Mouse (Mus musculus) kidney, adult 9 months (tissue): Measurements from ENCODE around the gene BC049715.

Experiments used
- DNase-seq: peaks from one replicate; pipeline ENCODE4 v3.0.0; 2022

Gene BC049715

DNA sequence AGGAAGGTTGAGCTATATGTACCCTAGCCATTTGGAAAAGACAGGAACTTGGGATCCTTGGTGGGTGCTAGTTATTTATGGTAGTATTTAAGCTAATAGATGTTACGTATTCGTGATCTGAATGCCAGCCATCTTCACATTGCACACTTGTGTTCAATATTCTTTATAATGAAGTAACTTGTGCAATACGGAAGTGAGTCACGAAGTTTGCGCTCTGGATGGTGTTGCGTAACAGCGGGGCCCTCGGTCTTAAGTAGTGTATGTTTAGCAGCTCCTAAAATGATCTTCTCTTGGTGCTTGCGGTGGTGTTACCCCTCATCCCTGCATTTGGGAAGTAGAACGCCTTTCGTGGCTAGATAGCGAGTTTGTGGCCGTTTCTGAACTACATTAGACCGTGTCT, 18.3 kb upstream of the BC049715 start:
- DNase-seq: peak; percentile 54

DNA sequence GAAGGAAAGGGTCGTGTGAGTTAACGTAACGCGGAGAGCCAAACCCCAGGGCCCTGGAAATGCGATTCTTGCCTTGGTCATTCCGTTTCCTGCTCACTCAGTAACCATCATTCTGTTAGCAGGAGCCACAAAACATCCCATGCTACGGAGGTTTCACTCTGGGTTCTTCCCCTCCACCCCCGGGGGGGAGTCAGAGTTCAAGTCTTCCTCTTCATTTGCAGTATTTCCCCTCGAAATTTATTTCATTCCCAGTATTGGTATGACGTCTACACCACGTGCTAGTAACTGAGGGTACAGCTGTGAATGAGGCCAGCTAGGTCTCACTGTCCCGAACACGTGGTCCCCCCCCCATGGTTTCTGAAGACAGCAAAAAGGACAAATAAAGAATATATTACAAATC, 17.8 kb upstream of the BC049715 start:
- DNase-seq: no peak

DNA sequence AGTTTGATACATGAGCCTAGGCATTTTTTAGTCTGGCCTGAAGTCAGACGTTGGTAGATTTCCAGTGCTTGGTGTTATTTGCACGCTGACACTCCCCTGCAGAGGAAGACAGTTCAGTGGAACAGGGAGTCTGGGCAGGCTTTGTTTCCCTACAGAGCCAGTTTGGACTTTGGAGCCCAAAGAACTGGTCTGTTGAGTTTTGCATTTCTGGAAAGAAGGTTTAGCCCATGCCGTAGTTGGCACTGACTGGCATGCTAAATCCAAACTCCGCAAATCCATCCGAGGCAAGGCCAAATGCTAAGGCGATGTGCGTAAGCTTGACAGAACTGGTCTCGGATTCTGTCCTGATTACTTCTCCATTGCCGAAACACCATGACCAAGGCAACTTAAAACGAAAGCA, 16.2 kb upstream of the BC049715 start:
- DNase-seq: peak; percentile 80

DNA sequence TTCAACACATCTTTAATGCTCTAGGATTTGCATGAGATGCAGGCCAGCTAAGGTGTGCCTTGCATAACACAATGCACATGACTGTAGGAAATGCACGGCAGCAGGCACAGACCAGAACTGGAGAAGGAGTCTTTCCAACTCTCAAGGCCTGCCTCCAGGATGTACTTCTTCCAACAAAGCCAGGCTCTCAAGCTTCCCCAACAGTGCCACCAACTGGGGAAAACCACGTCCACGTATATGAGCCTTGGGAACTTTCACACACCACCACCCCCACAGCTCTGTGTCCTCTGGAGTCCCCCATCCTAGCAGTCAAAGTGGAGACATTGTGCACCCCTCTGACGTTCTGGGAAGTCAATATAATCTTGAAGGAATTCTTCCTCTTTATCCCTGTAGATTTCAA, 14.3 kb upstream of the BC049715 start:
- DNase-seq: no peak

DNA sequence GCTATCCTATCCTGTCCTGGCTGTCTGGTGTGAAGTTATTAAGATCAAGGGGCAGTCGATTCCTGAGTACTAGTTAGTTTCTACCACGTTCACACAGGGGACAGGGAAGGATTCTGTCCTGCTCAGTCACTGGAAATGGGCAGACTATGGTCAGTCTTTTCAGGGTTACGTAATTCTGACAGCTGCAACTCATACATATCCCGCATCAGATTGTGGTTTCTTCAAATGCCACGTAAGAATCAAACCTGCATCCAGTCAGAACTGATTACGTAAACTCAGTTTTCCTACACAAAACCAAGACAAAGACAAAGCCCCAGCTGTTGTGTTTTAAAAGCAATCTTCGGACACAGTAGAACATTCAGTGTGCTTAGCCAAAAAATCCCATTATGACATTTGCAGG, 12.0 kb upstream of the BC049715 start:
- DNase-seq: no peak

DNA sequence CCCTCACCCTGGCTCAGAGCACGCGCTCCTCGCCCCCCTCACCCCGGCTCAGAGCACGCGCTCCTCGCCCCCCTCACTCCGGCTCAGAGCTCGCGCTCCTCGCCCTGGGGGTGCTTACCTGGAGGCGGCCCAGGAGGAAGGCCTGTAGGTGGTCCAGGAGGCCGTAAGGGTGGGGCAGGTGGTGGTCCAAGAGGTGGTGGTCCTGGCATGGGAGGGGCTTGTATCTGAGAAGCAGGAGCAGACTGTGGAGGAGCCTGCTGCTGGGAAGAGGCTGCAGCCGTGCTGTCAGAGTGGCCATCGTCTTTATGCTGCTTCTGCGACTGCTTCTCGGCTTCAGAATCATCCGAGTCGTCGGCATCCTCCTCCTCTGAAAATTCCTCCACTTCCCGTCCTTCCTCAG, 10.6 kb upstream of the BC049715 start:
- DNase-seq: no peak

DNA sequence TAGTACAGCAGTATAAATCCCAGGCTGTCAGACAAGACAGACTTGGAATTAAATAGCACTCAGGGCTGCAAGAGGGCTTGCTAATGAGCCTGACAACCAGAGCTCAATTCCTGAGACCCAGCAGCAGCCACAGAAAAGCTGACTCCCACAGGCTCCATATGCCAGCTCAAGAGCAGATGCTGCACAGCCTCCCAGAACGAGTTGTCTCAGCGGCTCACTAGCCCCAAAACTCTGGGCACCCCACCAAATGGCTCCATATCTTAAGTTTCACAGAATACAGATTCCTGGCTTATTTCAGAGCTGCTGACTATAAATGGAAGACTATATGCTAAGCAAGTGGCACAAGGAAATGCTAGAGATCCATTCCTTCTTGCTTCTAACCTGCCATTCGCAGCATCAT, 9.9 kb upstream of the BC049715 start:
- DNase-seq: no peak

DNA sequence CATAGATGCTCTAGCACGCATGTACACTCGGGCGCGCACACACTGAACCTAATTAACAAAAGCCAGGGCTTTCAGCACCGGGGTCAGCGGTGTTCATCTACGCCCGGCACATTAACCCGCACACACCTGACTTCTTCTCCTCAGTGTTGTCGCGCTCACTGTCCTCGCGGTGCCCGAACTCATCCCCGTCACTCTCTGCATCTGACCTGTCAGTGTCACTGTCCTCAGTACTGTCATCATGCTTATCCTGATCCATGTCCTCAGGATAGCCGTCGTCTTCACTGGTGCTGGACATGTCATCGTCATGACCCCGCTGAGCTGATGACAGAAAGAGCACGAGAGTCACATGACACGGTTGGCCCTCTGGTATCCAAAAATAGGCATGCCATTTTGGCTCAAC, 7.0 kb upstream of the BC049715 start:
- DNase-seq: no peak

DNA sequence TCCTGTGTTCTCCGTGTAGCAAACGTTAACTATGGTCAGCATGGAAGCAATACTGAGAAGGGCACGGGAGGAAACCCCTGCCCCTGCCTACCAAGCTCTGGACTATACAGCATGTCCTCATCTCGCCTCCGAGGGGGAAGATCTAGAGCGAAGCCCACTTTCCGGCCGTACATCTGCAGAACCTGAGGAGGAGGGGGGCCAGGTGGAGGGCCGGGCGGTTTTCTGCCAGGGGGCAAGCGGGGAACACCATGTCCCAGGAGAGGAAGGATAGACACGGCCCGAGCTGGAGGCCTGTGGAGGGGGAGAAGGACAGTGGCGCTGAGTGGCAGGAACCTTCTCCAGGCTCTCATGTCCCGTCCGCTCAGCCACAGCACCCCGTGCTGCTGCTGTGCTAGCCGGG, 6.3 kb upstream of the BC049715 start:
- no peak for DNase-seq

DNA sequence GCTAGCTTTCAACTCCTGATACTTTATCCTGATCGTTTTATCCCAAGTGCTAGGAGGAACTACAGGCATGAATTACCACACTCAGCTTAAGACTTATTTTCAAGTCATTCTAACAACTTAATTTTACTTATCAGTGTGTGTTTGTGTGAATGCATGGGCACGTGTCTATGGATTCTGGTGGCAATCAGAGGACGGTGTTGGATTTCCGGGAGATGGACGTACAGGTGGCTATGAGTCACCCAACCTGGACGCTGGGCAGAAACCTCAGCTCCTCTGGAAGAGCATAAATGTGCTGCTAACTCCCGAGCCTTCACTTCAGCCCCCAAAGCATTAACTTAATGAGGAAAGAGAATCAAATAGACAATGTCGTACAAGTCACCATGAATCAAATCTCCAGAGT, 2.4 kb upstream of the BC049715 start:
- no peak for DNase-seq

DNA sequence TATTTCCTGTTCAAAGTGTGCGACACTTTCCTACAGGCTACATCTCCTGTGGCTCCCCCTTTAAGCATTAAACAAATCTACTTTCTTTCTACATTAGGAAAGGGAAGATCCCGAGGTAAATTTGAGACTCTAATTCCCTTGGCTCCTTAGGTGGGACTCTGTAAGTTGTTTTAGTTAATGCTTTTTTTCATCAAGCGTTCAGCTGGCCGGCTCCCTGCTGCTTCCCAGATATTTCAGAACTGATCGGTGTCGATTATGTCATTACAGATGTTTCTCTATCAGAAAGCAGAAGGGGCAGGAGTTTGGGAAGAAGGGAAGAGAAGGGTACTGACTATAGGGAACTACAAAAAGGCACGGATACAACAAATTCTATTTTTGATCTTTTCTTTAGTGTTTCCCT, 310 bp upstream of the BC049715 start:
- no peak for DNase-seq

DNA sequence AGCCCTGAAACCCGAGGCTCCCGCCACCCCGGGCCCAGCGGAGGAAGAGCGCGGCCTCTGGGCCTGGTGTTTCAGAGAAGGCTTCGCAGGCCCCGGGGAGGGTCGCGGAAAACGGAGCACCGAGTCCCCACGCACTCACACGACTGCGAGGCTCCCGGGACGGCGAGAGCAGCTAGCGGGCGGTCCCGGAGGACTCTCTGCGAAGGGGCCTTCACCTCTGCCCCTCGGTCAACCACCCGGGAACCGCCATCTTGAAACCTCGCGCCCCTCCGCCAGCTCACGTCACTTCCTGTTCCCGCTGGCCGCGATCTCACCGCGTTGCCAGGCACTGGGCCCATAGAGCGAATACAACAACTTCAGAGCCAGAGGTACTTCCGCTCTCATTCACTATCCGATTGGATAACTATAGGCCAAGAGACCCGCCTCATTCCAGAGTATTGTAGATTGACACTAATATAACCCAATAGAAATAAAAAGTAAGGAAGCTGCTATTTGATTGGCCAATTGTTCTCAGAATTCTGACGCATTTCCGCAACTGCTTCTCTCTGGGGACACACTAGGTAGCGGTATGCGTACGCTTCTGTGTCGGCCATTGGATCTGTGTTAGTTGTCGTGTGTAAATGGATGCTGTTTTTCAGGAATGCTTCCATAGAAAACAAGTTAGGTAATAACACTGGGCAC, 595 bp downstream of the BC049715 start, which contains the start of gene Wbp11:
Gene Wbp11, minus strand, starts transcription at position 353 of the 681 bp plus-strand sequence.
- peak; percentile 99 for DNase-seq

DNA sequence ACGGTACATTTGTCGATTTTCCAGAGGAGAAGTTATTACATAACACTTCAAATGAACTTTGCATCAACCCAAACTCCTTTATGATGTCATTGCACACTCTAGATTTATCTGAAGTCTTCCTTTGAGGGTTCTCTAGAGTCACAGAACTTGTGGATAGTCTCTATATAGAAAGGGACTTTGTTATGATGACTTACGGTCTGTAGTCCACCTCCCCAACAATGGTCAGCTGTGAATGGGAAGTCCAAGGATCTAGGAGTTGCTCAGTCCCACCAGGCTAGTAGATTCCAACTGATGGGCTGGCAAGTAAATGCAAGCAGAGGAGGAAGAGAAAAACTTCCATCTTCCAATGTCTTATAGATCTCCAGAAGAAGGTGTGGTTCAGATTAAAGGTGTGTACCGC, 1.3 kb downstream of the BC049715 start:
- no peak for DNase-seq

DNA sequence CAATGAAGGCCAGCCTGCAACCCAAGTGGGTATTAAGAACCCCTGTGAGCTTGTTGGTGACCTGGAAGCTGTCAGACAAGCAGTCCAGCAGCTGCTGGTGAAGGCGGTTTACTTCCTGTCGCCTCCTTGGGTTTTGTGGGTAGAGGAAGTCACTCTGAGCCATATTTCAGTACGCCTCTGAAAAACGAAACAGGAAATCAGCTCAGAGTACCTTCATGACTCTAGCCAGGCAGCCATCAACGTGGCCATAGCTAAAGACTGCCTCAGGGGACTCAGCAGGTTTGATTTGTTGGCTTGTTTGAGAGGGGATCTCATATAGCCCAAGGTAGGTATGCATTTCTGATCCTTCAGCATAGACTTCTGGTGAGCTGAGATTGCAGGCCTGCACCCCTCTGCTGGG, 4.3 kb downstream of the BC049715 start:
- DNase-seq: no peak

DNA sequence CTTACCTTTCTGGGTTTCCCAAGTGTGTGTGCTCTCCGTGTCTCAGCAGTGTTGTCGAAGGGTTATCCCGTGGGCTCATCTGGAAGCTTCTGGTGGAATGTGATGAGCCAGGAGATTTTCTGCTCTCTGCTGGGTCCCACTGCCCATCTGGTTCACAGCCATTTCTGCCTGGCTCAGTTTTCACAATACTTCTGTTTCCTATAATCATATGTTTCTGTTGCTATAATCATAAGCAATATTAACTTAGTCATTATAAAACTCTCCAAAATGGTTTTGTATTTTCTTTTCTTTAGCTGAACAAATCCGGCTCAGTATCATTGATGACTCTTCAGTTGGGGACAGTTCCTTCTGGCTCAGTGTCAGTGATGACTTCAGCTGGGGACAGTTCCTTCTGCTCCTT, 7.9 kb downstream of the BC049715 start, which contains the start of gene Smco3:
Gene Smco3, minus strand, starts transcription at position 101 of the 400 bp plus-strand sequence.
- DNase-seq: no peak

DNA sequence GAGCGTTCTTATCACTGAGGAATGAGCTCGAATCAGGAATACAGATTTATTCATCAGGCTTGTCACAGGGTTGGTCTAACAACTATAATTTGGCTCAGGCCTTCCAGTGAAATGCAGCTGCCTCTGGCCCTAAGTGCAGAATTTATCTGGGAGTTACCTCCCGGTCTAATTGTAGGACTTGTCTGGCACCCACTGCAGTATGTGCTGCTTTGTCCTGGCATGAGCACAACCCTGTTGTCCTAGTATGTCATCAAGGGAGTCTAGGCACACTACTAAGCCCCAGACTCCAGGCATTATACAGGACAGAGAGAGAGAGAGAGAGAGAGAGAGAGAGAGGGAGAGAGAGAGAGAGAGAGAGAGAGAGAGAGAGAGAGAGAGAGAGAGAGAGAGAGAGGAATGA, 9.9 kb downstream of the BC049715 start:
- DNase-seq: no peak

DNA sequence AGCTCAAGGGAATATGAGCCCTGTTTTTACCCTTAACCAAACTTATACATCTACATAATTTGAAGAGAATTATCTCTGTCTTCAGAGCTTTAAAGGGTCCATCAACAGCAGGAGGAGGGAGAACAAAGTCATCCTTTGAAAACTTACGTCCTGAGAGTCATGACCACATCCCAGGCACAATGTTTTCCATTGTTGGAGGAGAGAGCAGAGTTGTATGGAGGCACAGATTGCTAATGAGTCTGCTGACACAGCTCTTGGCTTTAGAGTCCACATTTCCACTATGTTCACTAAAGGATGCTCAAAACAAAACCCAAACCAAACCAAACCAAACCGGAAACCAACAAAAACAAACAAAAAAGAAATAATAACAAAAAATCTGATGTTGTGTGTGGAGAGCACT, 17.5 kb downstream of the BC049715 start:
- no peak for DNase-seq

DNA sequence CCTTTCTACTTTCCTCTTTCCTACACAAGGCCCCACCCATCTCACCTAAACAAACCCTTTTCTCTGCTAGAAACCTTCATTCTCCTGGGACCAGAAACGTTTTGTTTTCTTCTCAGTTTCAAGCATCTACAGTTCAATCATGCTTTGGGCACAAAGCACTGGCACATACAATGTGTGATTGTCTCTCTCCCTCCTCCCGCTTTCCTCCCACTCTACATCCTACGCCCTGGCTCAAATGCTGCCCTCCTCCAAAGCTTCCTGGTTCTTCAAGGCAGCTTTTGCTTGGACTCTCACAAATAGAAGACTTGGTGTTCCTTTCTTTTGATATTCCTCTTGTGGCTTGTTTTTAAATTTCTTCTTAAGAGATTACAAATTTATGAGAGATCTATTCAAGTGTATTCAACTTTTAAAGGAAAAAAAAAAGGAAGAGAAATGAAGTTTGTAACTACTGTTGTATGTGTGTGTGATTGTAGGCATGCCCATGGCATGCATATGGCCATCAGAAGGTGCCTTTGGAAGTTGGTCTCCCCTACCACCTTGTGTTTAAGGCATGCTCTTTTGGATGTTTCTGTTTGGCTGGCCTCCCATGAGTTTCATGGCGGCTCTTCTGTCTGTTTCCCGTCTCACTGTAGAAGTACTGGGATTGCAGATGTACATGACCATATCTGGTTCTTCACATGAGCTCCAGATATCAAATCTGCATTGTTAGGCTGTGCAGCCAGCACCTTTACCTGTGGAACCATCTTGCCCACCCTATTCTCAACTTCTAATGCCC, 18.5 kb downstream of the BC049715 start:
- no peak for DNase-seq

DNA sequence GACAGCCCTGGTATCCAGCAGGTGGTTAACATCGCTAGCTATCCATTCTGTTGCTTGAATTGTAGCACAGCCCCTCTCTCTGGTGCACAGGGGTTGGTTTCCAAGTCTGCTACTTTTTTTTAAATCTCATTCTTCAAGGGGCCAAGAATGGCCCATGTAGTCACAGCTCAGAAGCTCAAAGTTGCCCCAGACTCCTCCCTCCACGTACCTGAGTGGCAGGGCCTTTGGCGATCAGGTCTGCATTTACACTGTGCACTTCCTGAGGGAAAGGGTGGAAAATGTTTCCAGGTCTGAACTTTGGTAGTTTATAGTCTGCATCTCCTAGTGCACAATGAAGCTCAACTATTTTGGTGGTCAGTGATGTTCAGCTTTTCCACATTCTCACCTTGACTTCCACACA, 19.8 kb downstream of the BC049715 start:
- DNase-seq: no peak

DNA sequence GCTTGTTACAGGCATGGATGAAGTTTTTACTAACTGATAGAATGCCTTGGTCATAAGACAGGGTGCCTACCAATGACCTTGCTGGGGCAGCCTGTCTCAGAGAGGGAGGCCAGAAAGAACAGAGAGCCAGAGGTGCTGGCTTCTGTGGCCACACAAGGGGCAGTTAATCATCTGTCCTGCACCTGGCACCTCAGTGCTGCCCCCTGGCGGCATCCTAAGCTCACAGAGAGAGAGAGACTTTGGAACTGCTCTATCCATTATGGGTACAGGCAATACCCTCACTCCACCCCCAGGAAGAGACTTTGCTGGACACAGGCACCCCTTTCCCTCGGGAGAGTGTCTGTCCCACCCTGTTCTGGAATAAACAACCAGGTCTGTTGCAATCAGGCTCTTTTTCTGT, 20.4 kb downstream of the BC049715 start:
- DNase-seq: peak; percentile 71

DNA sequence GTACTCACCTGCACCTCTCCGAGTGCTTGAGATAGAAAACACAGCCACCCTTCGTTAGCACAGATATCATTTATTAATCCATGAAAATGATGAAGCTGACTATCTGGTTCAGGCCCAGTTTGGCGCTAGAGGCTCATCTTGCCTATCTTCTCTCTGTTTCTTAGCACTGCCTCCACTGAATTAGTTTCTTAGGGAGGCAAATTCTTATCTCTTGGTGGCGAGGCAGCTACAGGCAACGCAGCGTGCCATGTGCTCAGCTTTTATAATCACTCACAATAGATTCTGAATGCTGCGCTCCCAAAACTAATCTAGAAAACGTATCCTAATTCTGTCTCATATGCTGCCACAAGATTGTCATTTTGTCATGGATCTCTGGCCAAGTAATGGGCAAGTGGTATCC, 21.0 kb downstream of the BC049715 start:
- no peak for DNase-seq

DNA sequence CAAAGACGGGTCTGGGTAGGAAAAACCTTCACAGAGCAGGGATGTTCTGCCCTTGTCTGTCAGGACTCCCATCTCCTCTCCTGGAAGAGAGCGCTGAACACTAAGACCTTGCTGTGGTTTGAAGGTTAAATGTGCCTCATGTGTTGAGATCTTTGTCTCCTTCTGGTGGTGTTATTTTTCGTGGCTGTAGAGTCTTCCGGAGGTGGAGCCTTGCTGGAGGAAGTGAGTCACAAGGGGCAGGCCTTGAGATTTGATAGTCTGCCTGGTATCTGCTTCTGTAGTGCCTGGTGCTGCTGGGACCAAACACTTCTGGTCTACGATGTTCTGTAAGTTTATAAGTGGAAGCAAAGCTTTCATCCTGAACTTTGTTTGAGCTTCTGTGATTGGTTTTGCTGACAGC, 21.5 kb downstream of the BC049715 start:
- DNase-seq: no peak

DNA sequence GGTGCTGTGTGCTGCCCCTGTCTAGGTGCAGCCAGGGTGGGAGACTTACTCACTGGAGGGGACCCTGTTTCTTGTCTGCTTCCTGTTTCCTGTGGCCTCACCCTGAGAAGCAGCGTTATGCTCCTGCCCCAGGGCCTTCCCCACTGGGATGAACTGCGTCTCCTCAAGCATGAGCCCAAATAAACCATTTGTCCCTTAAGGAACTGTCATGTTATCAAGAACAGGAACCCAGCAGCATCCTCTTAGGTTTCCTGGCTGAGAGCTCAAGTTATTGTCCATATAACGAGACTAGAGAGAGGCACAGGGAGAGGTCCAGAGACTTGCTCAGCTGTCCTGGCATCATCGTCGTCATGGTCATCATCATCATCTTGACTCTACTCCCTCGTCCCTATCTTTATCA, 22.8 kb downstream of the BC049715 start:
- DNase-seq: no peak

DNA sequence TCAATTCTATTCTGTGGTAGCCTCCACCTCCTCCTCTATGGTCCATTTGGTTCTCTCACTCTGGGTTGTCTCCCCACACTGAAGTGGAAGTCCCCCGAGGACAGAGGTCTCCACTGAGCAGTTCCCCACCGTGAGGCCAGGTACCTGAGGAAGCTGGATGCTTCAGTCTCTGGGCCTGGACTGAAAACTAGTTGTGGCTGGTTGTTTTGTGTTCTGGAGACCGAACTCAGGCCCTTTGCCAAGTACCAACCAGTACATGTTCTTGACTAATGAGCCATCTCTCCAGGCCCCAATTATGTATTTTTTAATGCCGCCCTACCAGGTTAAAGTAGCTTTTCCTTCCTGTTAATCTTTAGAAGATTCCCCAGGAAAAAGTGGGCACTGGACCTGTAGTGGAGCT, 24.9 kb downstream of the BC049715 start:
- peak; percentile 55 for DNase-seq

DNA sequence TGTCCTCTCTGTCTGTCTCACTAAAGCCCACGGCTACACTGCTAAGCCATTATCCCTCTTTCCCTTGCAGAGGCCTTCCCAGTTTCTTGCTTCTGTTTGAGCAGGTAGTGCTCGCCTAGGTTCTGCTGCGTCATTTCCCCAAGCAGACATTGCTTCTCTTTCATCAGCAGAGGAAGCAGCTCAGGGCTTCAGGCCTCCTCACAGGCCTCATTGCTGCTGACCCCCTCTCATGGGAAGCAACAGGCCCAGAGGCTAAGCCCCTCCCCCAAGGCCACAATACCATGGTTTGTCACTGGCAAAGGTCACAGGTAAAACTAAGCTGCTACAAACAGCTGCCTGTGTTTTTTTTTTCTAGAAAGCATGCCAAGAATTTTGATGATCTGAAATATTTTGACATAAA, 25.3 kb downstream of the BC049715 start:
- no peak for DNase-seq
